Mouse (Mus musculus): ENCODE measurements at regions not wholly inside any gene's neighbourhood (a gene's known extent, or its start where the extent isn't known, plus 50 kb on each side); places are given as distances from the start of the nearest gene placed in this dataset.

- H3K27ac ChIP-seq, result no peak overlapping the region
- intact Hi-C loops (cut with DNase I), result no loop called here
- H3K4me3 ChIP-seq, result no peak overlapping the region
- DNase-seq, result no peak
- TF ChIP-seq CTCF (IDR thresholded peaks at IDR 0.05), result no peak
Measured at GRCm38 (mm10) chr6:50918248-50918647, 264.0 kb upstream of the Npvf start.

- no peak overlapping the region for H3K4me3 ChIP-seq
- no peak for DNase-seq
- intact Hi-C loops (cut with DNase I), result no loop called here
- no peak for TF ChIP-seq CTCF (IDR thresholded peaks at IDR 0.05)
- H3K27ac ChIP-seq, result no peak overlapping the region
Measured at GRCm38 (mm10) chr6:50922235-50922634, 268.0 kb upstream of the Npvf start.

GRCm38 (mm10) chr6:50924571-50924970, 270.3 kb upstream of the Npvf start:
- intact Hi-C loops (cut with DNase I), result no loop called here
- no peak for TF ChIP-seq CTCF (IDR thresholded peaks at IDR 0.05)
- no peak for DNase-seq
- Histone ChIP-seq H3K4me3 (no peak overlapping the region), H3K27ac (no peak overlapping the region)

GRCm38 (mm10) chr6:50924998-50925397, 270.8 kb upstream of the Npvf start:
- no peak overlapping the region for H3K27ac ChIP-seq
- no peak overlapping the region for H3K4me3 ChIP-seq
- TF ChIP-seq CTCF (IDR thresholded peaks at IDR 0.05), result no peak
- no peak for DNase-seq
- intact Hi-C loops (cut with DNase I), result no loop called here

- no peak overlapping the region for H3K27ac ChIP-seq
- no peak for DNase-seq
Measured at GRCm38 (mm10) chr6:50926313-50926712, 272.1 kb upstream of the Npvf start.

GRCm38 (mm10) chr6:50929503-50929902, 275.3 kb upstream of the Npvf start:
- Histone ChIP-seq H3K27ac (no peak overlapping the region), H3K4me3 (no peak overlapping the region)
- TF ChIP-seq CTCF (IDR thresholded peaks at IDR 0.05), result no peak
- DNase-seq, result no peak
- intact Hi-C loops (cut with DNase I), result no loop called here

More at GRCm38 (mm10) chr6:50926313-50926712, 272.1 kb upstream of the Npvf start:
- no peak overlapping the region for H3K4me3 ChIP-seq
- intact Hi-C loops (cut with DNase I), result no loop called here
- TF ChIP-seq CTCF (IDR thresholded peaks at IDR 0.05), result no peak

GRCm38 (mm10) chr6:50933510-50933909, 279.3 kb upstream of the Npvf start:
- H3K4me3 ChIP-seq, result no peak overlapping the region
- intact Hi-C loops (cut with DNase I), result no loop called here
- H3K27ac ChIP-seq, result no peak overlapping the region
- no peak for TF ChIP-seq CTCF (IDR thresholded peaks at IDR 0.05)
- DNase-seq, result no peak

GRCm38 (mm10) chr6:50934245-50934644, 280.0 kb upstream of the Npvf start:
- intact Hi-C loops (cut with DNase I), result loop anchor here (1.0 kb wide), 1 partner anchor 255 kb away; no protein-coding TSS in a partner anchor
- DNase-seq, result no peak
- Histone ChIP-seq H3K27ac (no peak overlapping the region), H3K4me3 (no peak overlapping the region)
- TF ChIP-seq CTCF (IDR thresholded peaks at IDR 0.05), result no peak

- no peak for DNase-seq
- intact Hi-C loops (cut with DNase I), result no loop called here
- TF ChIP-seq CTCF (IDR thresholded peaks at IDR 0.05), result no peak
- Histone ChIP-seq H3K27ac (no peak overlapping the region), H3K4me3 (no peak overlapping the region)
Measured at GRCm38 (mm10) chr6:50936306-50936705, 282.1 kb upstream of the Npvf start.

- peak; percentile 76 for DNase-seq
- H3K27ac ChIP-seq, result no peak overlapping the region
- intact Hi-C loops (cut with DNase I), result loop anchor here (1.0 kb wide), 1 partner anchor 129 kb away; no protein-coding TSS in a partner anchor
- H3K4me3 ChIP-seq, result no peak overlapping the region
- no peak for TF ChIP-seq CTCF (IDR thresholded peaks at IDR 0.05)
Measured at GRCm38 (mm10) chr6:50937094-50937493, 282.9 kb upstream of the Npvf start.

GRCm38 (mm10) chr6:50938879-50939278, 284.6 kb upstream of the Npvf start:
- no peak for DNase-seq
- peak; percentile 71 for TF ChIP-seq CTCF (IDR thresholded peaks at IDR 0.05)
- Histone ChIP-seq H3K4me3 (no peak overlapping the region), H3K27ac (peak overlapping the region; percentile 24; the same call in 1 of the 2 replicates)
- intact Hi-C loops (cut with DNase I), result loop anchor here (1.0 kb wide), 2 partner anchors 229 to 260 kb away; no protein-coding TSS in a partner anchor

- H3K27ac ChIP-seq, result peak overlapping the region; percentile 24; the same call in 1 of the 2 replicates
- DNase-seq, result no peak
- H3K4me3 ChIP-seq, result no peak overlapping the region
- intact Hi-C loops (cut with DNase I), result loop anchor here (1.0 kb wide), 1 partner anchor 229 kb away; no protein-coding TSS in a partner anchor
- peak; percentile 18; the same call in 1 of the 2 replicates for TF ChIP-seq CTCF (IDR thresholded peaks at IDR 0.05)
Measured at GRCm38 (mm10) chr6:50939440-50939839, 285.2 kb upstream of the Npvf start.

- H3K4me3 ChIP-seq, result no peak overlapping the region
- H3K27ac ChIP-seq, result peak overlapping the region; percentile 78; the same call in 1 of the 2 replicates
- peak; percentile 62 for TF ChIP-seq CTCF (IDR thresholded peaks at IDR 0.05)
- no peak for DNase-seq
- intact Hi-C loops (cut with DNase I), result no loop called here
Measured at GRCm38 (mm10) chr6:50940118-50940517, 285.9 kb upstream of the Npvf start.

Measured in gastrocnemius, adult 2 months (tissue).